Mouse (Mus musculus): Measurements from ENCODE around the gene Gm21985.

- TF ChIP-seq POLR2A (IDR thresholded peaks at IDR 0.05; ENCODE audit: low read depth, low read length): no peak
- TF ChIP-seq CTCF (IDR thresholded peaks at IDR 0.05; ENCODE audit: extremely low read depth, insufficient read length, insufficient replicate concordance, low read depth, low read length): no peak
Measured at GRCm38 (mm10) chr2:112217614-112218013, 48.5 kb upstream of the Gm21985 start.
